Mouse (Mus musculus): ENCODE measurements around the gene Prx. TPM values are rescaled to one million over a fixed set of nuclear protein-coding genes. Genes with fewer than 3 reads are reported as not detected.

The Prx gene
- polyA plus RNA-seq, 1 experiment = 5.3 TPM

GRCm38 (mm10) chr7:27478561-27478960 is 20.6 kb upstream of the Prx start:
- TF ChIP-seq USF1 (IDR thresholded peaks at IDR 0.05; ENCODE audit: low read depth) (no peak), MYOD1 (IDR thresholded peaks at IDR 0.05; ENCODE audit: control insufficient read depth, insufficient read length, low read depth) (no peak), MAX (IDR thresholded peaks at IDR 0.05) (no peak), CEBPB (IDR thresholded peaks at IDR 0.05; ENCODE audit: low read depth) (no peak), CTCF (IDR thresholded peaks at IDR 0.05; ENCODE audit: control insufficient read depth, insufficient read depth, insufficient read length) (no peak), FOSL1 (IDR thresholded peaks at IDR 0.05; ENCODE audit: insufficient read depth, low read length, poor library complexity, severe bottlenecking) (no peak), MYOG (IDR thresholded peaks at IDR 0.05; ENCODE audit: control insufficient read depth, extremely low read depth, insufficient read length) (no peak)
- Histone ChIP-seq H3ac (ENCODE audit: control insufficient read depth, insufficient read length, low read depth) (no peak overlapping the region), H3K27me3 (ENCODE audit: control insufficient read depth, insufficient read depth, insufficient read length) (no peaks in the 10 kb centered on the region), H3K79me2 (ENCODE audit: control insufficient read depth, insufficient read depth) (peaks cover 24% of the 10 kb centered on the region), H3K36me3 (ENCODE audit: control insufficient read depth, insufficient read depth) (peaks cover 17% of the 10 kb centered on the region), H3K4me3 (ENCODE audit: insufficient read depth, poor library complexity, severe bottlenecking) (no peak overlapping the region), H3K79me3 (ENCODE audit: low read depth) (peaks cover 13% of the 10 kb centered on the region)

DNA sequence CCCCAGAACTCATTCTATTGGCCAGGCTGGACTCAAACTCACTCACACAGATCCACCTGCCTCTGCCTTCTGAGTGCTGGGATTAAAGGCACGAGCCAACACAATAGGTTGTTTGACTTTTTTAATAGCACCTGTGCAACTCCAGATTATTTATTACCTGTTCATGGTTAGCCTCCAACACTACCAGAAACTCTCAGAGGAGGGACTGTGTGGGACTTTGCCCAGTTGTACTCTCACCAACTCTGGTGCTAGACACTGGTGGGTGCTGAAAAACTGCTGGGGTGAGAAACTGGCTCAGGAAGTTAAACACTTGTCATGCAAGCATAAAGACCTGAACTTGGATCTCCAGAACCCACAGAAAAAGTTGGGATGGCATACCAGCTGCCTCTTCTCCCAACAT is 19.4 kb upstream of the Prx start:
- H3ac ChIP-seq (ENCODE audit: control insufficient read depth, insufficient read length, low read depth) = no peak overlapping the region
- H3K27me3 ChIP-seq (ENCODE audit: control insufficient read depth, insufficient read depth, insufficient read length) = no peaks in the 10 kb centered on the region

DNA sequence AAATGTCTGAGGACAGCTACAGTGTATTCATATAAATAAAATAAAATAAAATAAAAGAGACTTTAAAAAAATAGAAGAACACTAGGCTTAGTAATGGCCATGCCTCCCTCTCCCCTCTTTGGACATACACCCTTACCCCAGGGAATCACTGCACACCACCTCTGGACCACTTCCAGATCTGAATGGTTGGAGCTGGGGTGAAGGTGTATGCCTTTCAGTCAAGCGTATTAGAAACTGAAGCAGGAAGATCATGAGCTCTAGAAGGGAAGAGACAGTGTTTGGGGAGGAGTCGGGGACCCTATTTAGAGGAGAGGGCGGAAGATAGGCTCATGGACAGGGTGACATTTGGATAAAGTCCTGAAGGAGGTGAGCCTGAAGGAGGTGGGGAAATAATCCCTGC is 18.6 kb upstream of the Prx start:
- H3K27me3 ChIP-seq (ENCODE audit: control insufficient read depth, insufficient read depth, insufficient read length) = no peaks in the 10 kb centered on the region
- no peak overlapping the region for H3K4me3 ChIP-seq (ENCODE audit: insufficient read depth, poor library complexity, severe bottlenecking)
- peaks cover 15% of the 10 kb centered on the region for H3K36me3 ChIP-seq (ENCODE audit: control insufficient read depth, insufficient read depth)
- H3K79me2 ChIP-seq (ENCODE audit: control insufficient read depth, insufficient read depth) = peaks cover 11% of the 10 kb centered on the region
- H3K79me3 ChIP-seq (ENCODE audit: low read depth) = peaks cover 7% of the 10 kb centered on the region
- no peak overlapping the region for H3ac ChIP-seq (ENCODE audit: control insufficient read depth, insufficient read length, low read depth)
- TF ChIP-seq MAX (IDR thresholded peaks at IDR 0.05) (no peak), CEBPB (IDR thresholded peaks at IDR 0.05; ENCODE audit: low read depth) (no peak), USF1 (IDR thresholded peaks at IDR 0.05; ENCODE audit: low read depth) (no peak), MYOG (IDR thresholded peaks at IDR 0.05; ENCODE audit: control insufficient read depth, extremely low read depth, insufficient read length) (no peak), FOSL1 (IDR thresholded peaks at IDR 0.05; ENCODE audit: insufficient read depth, low read length, poor library complexity, severe bottlenecking) (no peak)

More for the DNA sequence above, 19.4 kb upstream of the Prx start:
- Histone ChIP-seq H3K4me3 (ENCODE audit: insufficient read depth, poor library complexity, severe bottlenecking) (no peak overlapping the region), H3K79me3 (ENCODE audit: low read depth) (peaks cover 13% of the 10 kb centered on the region), H3K36me3 (ENCODE audit: control insufficient read depth, insufficient read depth) (peaks cover 17% of the 10 kb centered on the region), H3K79me2 (ENCODE audit: control insufficient read depth, insufficient read depth) (peaks cover 18% of the 10 kb centered on the region)
- TF ChIP-seq USF1 (IDR thresholded peaks at IDR 0.05; ENCODE audit: low read depth) = no peak
- TF ChIP-seq FOSL1 (IDR thresholded peaks at IDR 0.05; ENCODE audit: insufficient read depth, low read length, poor library complexity, severe bottlenecking) = no peak
- no peak for TF ChIP-seq CEBPB (IDR thresholded peaks at IDR 0.05; ENCODE audit: low read depth)
- TF ChIP-seq CTCF (IDR thresholded peaks at IDR 0.05; ENCODE audit: control insufficient read depth, insufficient read depth, insufficient read length) = no peak
- no peak for TF ChIP-seq MYOD1 (IDR thresholded peaks at IDR 0.05; ENCODE audit: control insufficient read depth, insufficient read length, low read depth)
- no peak for TF ChIP-seq MAX (IDR thresholded peaks at IDR 0.05)
- TF ChIP-seq MYOG (IDR thresholded peaks at IDR 0.05; ENCODE audit: control insufficient read depth, extremely low read depth, insufficient read length) = no peak

DNA sequence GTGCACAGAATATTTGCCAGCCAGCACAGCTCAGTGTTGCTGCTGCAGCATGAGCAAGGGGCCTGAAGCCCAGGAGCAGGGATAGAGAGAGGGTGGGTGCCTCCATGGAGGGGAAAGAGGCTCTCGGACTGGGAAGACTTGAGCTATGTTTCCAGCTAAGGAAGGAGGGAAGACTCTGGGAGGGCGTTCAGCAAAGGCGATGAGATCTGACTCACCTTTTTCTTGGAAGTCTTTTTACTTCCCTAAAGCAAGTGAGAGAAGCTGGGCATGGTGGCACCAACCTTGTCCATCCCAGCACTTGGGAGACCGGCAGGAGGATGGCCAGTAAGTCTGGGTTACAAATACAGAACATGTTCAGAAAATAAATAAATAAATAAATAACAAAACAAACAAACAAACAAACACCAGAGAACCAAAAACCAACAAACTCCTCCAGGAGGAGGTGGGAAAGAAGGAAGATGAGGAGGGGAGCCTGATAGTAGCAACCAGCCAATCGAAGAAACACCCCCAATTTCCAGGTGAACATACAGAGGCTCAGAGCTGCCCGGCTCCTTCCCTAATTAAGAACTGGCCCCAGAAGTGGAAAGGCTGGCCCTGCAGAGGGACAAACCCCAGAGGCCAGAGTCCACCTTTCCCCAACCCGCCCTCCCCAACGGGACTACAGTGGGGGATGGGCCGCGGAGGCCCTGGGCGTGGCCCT is 18.0 kb upstream of the Prx start:
- Histone ChIP-seq H3K79me3 (ENCODE audit: low read depth) (peaks cover 2% of the 10 kb centered on the region), H3K27me3 (ENCODE audit: control insufficient read depth, insufficient read depth, insufficient read length) (no peaks in the 10 kb centered on the region), H3ac (ENCODE audit: control insufficient read depth, insufficient read length, low read depth) (peak overlapping the region; percentile 33), H3K36me3 (ENCODE audit: control insufficient read depth, insufficient read depth) (peaks cover 10% of the 10 kb centered on the region), H3K4me3 (ENCODE audit: insufficient read depth, poor library complexity, severe bottlenecking) (no peak overlapping the region), H3K79me2 (ENCODE audit: control insufficient read depth, insufficient read depth) (peaks cover 5% of the 10 kb centered on the region)
- no peak for TF ChIP-seq CEBPB (IDR thresholded peaks at IDR 0.05; ENCODE audit: low read depth)
- TF ChIP-seq FOSL1 (IDR thresholded peaks at IDR 0.05; ENCODE audit: insufficient read depth, low read length, poor library complexity, severe bottlenecking) = no peak
- TF ChIP-seq MYOG (IDR thresholded peaks at IDR 0.05; ENCODE audit: control insufficient read depth, extremely low read depth, insufficient read length) = no peak
- TF ChIP-seq MYOD1 (IDR thresholded peaks at IDR 0.05; ENCODE audit: control insufficient read depth, insufficient read length, low read depth) = no peak
- TF ChIP-seq CTCF (IDR thresholded peaks at IDR 0.05; ENCODE audit: control insufficient read depth, insufficient read depth, insufficient read length) = no peak
- TF ChIP-seq MAX (IDR thresholded peaks at IDR 0.05) = no peak
- no peak for TF ChIP-seq USF1 (IDR thresholded peaks at IDR 0.05; ENCODE audit: low read depth)

DNA sequence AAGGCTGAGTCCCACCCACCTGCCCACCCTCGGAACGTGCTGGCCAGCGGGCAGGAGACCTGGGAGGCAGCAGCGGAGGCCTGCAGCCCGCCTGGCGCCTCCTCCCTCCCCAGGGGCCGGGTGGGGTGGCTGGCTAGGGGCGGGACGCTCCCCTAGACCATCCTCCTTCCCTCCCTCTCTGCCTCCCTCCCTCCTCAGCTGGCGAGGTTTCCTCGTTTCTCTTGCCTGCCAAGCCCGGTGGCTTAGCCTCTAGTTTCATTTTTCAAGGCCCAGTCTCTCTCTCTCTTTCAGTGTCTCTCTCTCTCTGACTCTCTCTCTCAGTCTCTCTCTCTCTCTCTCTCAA is 17.5 kb upstream of the Prx start:
- TF ChIP-seq MAX (IDR thresholded peaks at IDR 0.05) (peak; percentile 31), FOSL1 (IDR thresholded peaks at IDR 0.05; ENCODE audit: insufficient read depth, low read length, poor library complexity, severe bottlenecking) (no peak)
- Histone ChIP-seq H3K36me3 (ENCODE audit: control insufficient read depth, insufficient read depth) (peaks cover 4% of the 10 kb centered on the region), H3K27me3 (ENCODE audit: control insufficient read depth, insufficient read depth, insufficient read length) (no peaks in the 10 kb centered on the region), H3K4me3 (ENCODE audit: insufficient read depth, poor library complexity, severe bottlenecking) (no peak overlapping the region), H3K79me2 (ENCODE audit: control insufficient read depth, insufficient read depth) (no peaks in the 10 kb centered on the region), H3K79me3 (ENCODE audit: low read depth) (no peaks in the 10 kb centered on the region), H3ac (ENCODE audit: control insufficient read depth, insufficient read length, low read depth) (no peak overlapping the region)

- Histone ChIP-seq H3K36me3 (ENCODE audit: control insufficient read depth, insufficient read depth) (peaks cover 8% of the 10 kb centered on the region), H3K79me2 (ENCODE audit: control insufficient read depth, insufficient read depth) (peaks cover 16% of the 10 kb centered on the region), H3K79me3 (ENCODE audit: low read depth) (peaks cover 14% of the 10 kb centered on the region), H3K27me3 (ENCODE audit: control insufficient read depth, insufficient read depth, insufficient read length) (no peaks in the 10 kb centered on the region), H3K4me3 (ENCODE audit: insufficient read depth, poor library complexity, severe bottlenecking) (no peak overlapping the region), H3ac (ENCODE audit: control insufficient read depth, insufficient read length, low read depth) (no peak overlapping the region)
- TF ChIP-seq CTCF (IDR thresholded peaks at IDR 0.05; ENCODE audit: control insufficient read depth, insufficient read depth, insufficient read length) (no peak), FOSL1 (IDR thresholded peaks at IDR 0.05; ENCODE audit: insufficient read depth, low read length, poor library complexity, severe bottlenecking) (no peak), MAX (IDR thresholded peaks at IDR 0.05) (no peak), USF1 (IDR thresholded peaks at IDR 0.05; ENCODE audit: low read depth) (no peak), MYOD1 (IDR thresholded peaks at IDR 0.05; ENCODE audit: control insufficient read depth, insufficient read length, low read depth) (no peak), CEBPB (IDR thresholded peaks at IDR 0.05; ENCODE audit: low read depth) (no peak), MYOG (IDR thresholded peaks at IDR 0.05; ENCODE audit: control insufficient read depth, extremely low read depth, insufficient read length) (no peak)
Measured at GRCm38 (mm10) chr7:27483860-27484259, 15.3 kb upstream of the Prx start.

All from C2C12 (cell line).